9 mouse cellular contexts compared by ENCODE assay signal in genomic region chr10:81183805-81184204, GRCm38 (mm10). TPM values are rescaled to one million over a fixed set of nuclear protein-coding genes. Genes with fewer than 3 reads are reported as not detected.
DNase-seq lines count a peak whose midpoint lies in the region; ATAC-seq and TF ChIP-seq lines count a peak whose summit lies in the region.
"Had no signal": no experiment of that assay in that cellular context is flagged by ENCODE, and none has a peak within 500 bp of the region (broad histone marks: within the 10 kb centered on the region; RNA-seq: fewer than 3 reads in every experiment).

Gene 4930442H23Rik (minus strand): TSS chr10:81183849.

- in situ Hi-C loops in CH12.LX (cut with MboI; ENCODE audit: low pct_ligation_motif_present, low pct_unique_long_range_greater_than_20kb, low sequenced_read_pairs), result no loop called here

- no peak for ATAC-seq in forebrain, postnatal 0 days
- ATAC-seq in liver, embryonic 16.5 days (ENCODE audit: low read depth), result no peak
- ATAC-seq in cerebellum, adult (ENCODE audit: insufficient number of reproducible peaks, low FRiP score, low TSS enrichment), result no peak

- H3K4me1 ChIP-seq in CH12.LX (ENCODE audit: control insufficient read depth in 1 of 2, insufficient read depth in 2 of 2), result peaks cover 16 to 39% of the 10 kb centered on the region in 2 experiments
- peaks cover 5% of the 10 kb centered on the region for H3K4me1 ChIP-seq in forebrain, postnatal 0 days (ENCODE audit: insufficient read depth)
- H3K4me1 ChIP-seq in liver, embryonic 16.5 days (ENCODE audit: control insufficient read depth, low read depth, low read length), result peaks cover 16% of the 10 kb centered on the region

- H3K36me3 ChIP-seq in CH12.LX (replicated peaks in 1 of 2; ENCODE audit: control insufficient read depth in 1 of 2, insufficient read depth in 1 of 2, low read length in 1 of 2), result peaks cover 59 to 78% of the 10 kb centered on the region in 2 experiments
- H3K36me3 ChIP-seq in forebrain, postnatal 0 days (ENCODE audit: insufficient read depth), result peaks cover 63% of the 10 kb centered on the region
- peaks cover 37% of the 10 kb centered on the region for H3K36me3 ChIP-seq in liver, embryonic 16.5 days (ENCODE audit: control insufficient read depth, insufficient read depth)

- WGBS in forebrain, postnatal 0 days, result 92% methylated on average over 5 of the region's 5 CpGs
- WGBS in liver, embryonic 16.5 days (ENCODE audit: insufficient replicate concordance), result 71% methylated on average over 5 of the region's 5 CpGs

- peak within 1 kb of the TSS; percentile 81 for H3K4me3 ChIP-seq in gastrocnemius, adult 2 months
- peak within 1 kb of the TSS; percentile 60 to 77 (median 66) for H3K4me3 ChIP-seq in CH12.LX (replicated peaks in 1 of 3; ENCODE audit: low read depth in 2 of 3, low read length in 2 of 3, poor library complexity in 1 of 3)
- H3K4me3 ChIP-seq in forebrain, postnatal 0 days (ENCODE audit: low read depth, low read length), result peak within 1 kb of the TSS; percentile 58
- H3K4me3 ChIP-seq in liver, embryonic 16.5 days (ENCODE audit: low read depth, low read length), result peak within 1 kb of the TSS; percentile 79

- peak within 1 kb of the TSS; percentile 89 for H3K27ac ChIP-seq in gastrocnemius, adult 2 months
- H3K27ac ChIP-seq in CH12.LX (ENCODE audit: insufficient read depth, low read depth), result peak within 1 kb of the TSS; percentile 85
- H3K27ac ChIP-seq in forebrain, postnatal 0 days (ENCODE audit: low read depth, low read length), result peak within 1 kb of the TSS; percentile 91
- H3K27ac ChIP-seq in liver, embryonic 16.5 days (ENCODE audit: low read length), result peak within 1 kb of the TSS; percentile 88

- peak within 1 kb of the TSS; percentile 24 for H3K4me2 ChIP-seq in CH12.LX (ENCODE audit: insufficient read depth, low read depth, poor library complexity, severe bottlenecking)
- peak within 1 kb of the TSS; percentile 58 for H3K4me2 ChIP-seq in forebrain, postnatal 0 days (ENCODE audit: low read depth)
- peak within 1 kb of the TSS; percentile 85 for H3K4me2 ChIP-seq in liver, embryonic 16.5 days (ENCODE audit: low read depth, low read length)

- no peaks in the 10 kb centered on the region for H3K9me3 ChIP-seq in CH12.LX (replicated peaks; ENCODE audit: low read length)
- H3K9me3 ChIP-seq in forebrain, postnatal 0 days (ENCODE audit: low read length), result no peaks in the 10 kb centered on the region
- no peaks in the 10 kb centered on the region for H3K9me3 ChIP-seq in liver, embryonic 16.5 days (replicated peaks; ENCODE audit: control insufficient read depth, low read length)

- intact Hi-C loops in gastrocnemius, adult 2 months (cut with DNase I), result no loop called here
- intact Hi-C loops in left cerebral cortex, postnatal 4 days (cut with DNase I), result no loop called here

- dilution Hi-C loops in CH12.LX (cut with MboI; ENCODE audit: extremely low pct_ligation_motif_present, extremely low pct_unique_long_range_greater_than_20kb, low sequenced_read_pairs), result no loop called here

- no peak for TF ChIP-seq EP300 in CH12.LX (IDR thresholded peaks at IDR 0.05; ENCODE audit: low read length)

- no peaks in the 10 kb centered on the region for H3K27me3 ChIP-seq in CH12.LX (replicated peaks)
- no peaks in the 10 kb centered on the region for H3K27me3 ChIP-seq in forebrain, postnatal 0 days (ENCODE audit: insufficient read depth, low read length)
- H3K27me3 ChIP-seq in liver, embryonic 16.5 days (ENCODE audit: control insufficient read depth, insufficient read depth, low read depth, low read length), result no peaks in the 10 kb centered on the region

- no peak for TF ChIP-seq CTCF in gastrocnemius, adult 2 months (IDR thresholded peaks at IDR 0.05)
- TF ChIP-seq CTCF in CH12.LX (conservative IDR thresholded peaks at IDR 0.05 in 1 of 2, IDR thresholded peaks at IDR 0.05 in 1 of 2; ENCODE audit: low read depth in 2 of 2, low read length in 2 of 2), result no peak
- TF ChIP-seq CTCF in forebrain, postnatal 0 days (IDR thresholded peaks at IDR 0.05; ENCODE audit: low read depth), result no peak

- H3K79me2 ChIP-seq in CH12.LX (replicated peaks; ENCODE audit: control insufficient read depth, extremely low read depth, insufficient read depth, poor library complexity, severe bottlenecking), result peaks cover 19% of the 10 kb centered on the region

- DNase-seq in gastrocnemius, adult 2 months, result no peak
- no peak for DNase-seq in gastrocnemius, postnatal 10 days
- no peak for DNase-seq in CH12.LX (ENCODE audit: extremely low read depth)
- DNase-seq in forebrain, postnatal 0 days, result no peak
- no peak for DNase-seq in left cerebral cortex, adult 18-20 months (ENCODE audit: low spot score in 2 of 2)
- no peak for DNase-seq in left cerebral cortex, postnatal 4 days

- no peak for TF ChIP-seq RAD21 in CH12.LX (IDR thresholded peaks at IDR 0.05; ENCODE audit: low read depth, low read length)

- no peak for TF ChIP-seq POLR2A in CH12.LX (IDR thresholded peaks at IDR 0.05; ENCODE audit: low read depth, low read length)

- peak within 1 kb of the TSS; percentile 64 for H3K9ac ChIP-seq in CH12.LX (ENCODE audit: insufficient read depth, low read depth)
- H3K9ac ChIP-seq in forebrain, postnatal 0 days, result peak within 1 kb of the TSS; percentile 64
- peak within 1 kb of the TSS; percentile 79 for H3K9ac ChIP-seq in liver, embryonic 16.5 days (ENCODE audit: low read depth, low read length)

TF ChIP-seq in CH12.LX, 34 proteins besides CTCF, POLR2A, EP300 and RAD21:
- no peak for TF ChIP-seq MAX (IDR thresholded peaks at IDR 0.05; ENCODE audit: low read length)
- no peak for TF ChIP-seq HCFC1 (IDR thresholded peaks at IDR 0.05; ENCODE audit: low read depth, low read length)
- TF ChIP-seq UBTF (IDR thresholded peaks at IDR 0.05; ENCODE audit: low read depth, low read length), result no peak
- TF ChIP-seq ZNF384 (IDR thresholded peaks at IDR 0.05; ENCODE audit: low read depth, low read length), result no peak
- TF ChIP-seq ZMIZ1 (IDR thresholded peaks at IDR 0.05; ENCODE audit: low read depth, low read length), result no peak
- no peak for TF ChIP-seq MAFK (IDR thresholded peaks at IDR 0.05; ENCODE audit: insufficient replicate concordance, low read length)
- TF ChIP-seq USF1 (IDR thresholded peaks at IDR 0.05; ENCODE audit: low read depth, low read length), result no peak

RNA-seq across cellular contexts. Expression of gene 4930442H23Rik, which starts in this region (rescaled TPM):
- not detected for total RNA-seq in gastrocnemius, adult 2 months (2021)
- total RNA-seq in gastrocnemius, postnatal 10 days (2021), result not detected
- 0.29 TPM in 1 of 2 replicates, not detected in the other for total RNA-seq in CH12.LX (2012; rRNA removed)
- total RNA-seq in CH12.LX (2014; rRNA removed), result not detected in 2 replicates
- 0.27 and 0.35 TPM in 2 replicates for polyA plus RNA-seq in CH12.LX (2012; ENCODE audit: insufficient read length, low read depth)
- total RNA-seq in forebrain, postnatal 0 days (2014; rRNA removed), result not detected in 2 replicates
- 0.11 and 0.24 TPM in 2 replicates for polyA plus RNA-seq in forebrain, postnatal 0 days (2015; fragmentation: Nextera tagmentation; extraction: Ambion mirVana)
- polyA plus RNA-seq in liver, embryonic 16.5 days (2015; fragmentation: Nextera tagmentation; extraction: Ambion mirVana), result not detected in 2 replicates
- total RNA-seq in left cerebral cortex, adult 18-20 months (2021), result not detected
- not detected for total RNA-seq in left cerebral cortex, postnatal 4 days (2021)
- total RNA-seq: common myeloid progenitor, adult 5-6 weeks had no signal

Comparison
In these comparisons a context has a peak if more than half of its experiments do, and no peak if none do; other contexts are left out.
1. H3K4me2 ChIP-seq: peak in every context shown above with its lines; median percentile 85 in liver, embryonic 16.5 days; 58 in forebrain, postnatal 0 days; 24 in CH12.LX.